Mouse (Mus musculus) monocyte, adult 5-6 weeks (primary cell): ENCODE measurements at regions not wholly inside any gene's neighbourhood (a gene's known extent, or its start where the extent isn't known, plus 50 kb on each side); places are given as distances from the start of the nearest gene placed in this dataset.

Experiments
- ATAC-seq: fragments of 153-309, 156-312 bp; replicated peaks from 2 replicates; pipeline ENCODE4 v1.8.0; 2017; ENCODE audit warnings: mild to moderate bottlenecking; ENCODE audit not compliant: low TSS enrichment, insufficient number of reproducible peaks, severe bottlenecking, poor library complexity, low FRiP score

- ATAC-seq: no peak
Observed at GRCm38 (mm10) chr7:111420698-111421097, 337.9 kb upstream of the Eif4g2 start.

GRCm38 (mm10) chr7:111417735-111418134 is 334.9 kb upstream of the Eif4g2 start:
- no peak for ATAC-seq

- no peak for ATAC-seq
Observed at GRCm38 (mm10) chr7:111416061-111416460, 333.2 kb upstream of the Eif4g2 start.

GRCm38 (mm10) chr7:111413745-111414144 is 330.9 kb upstream of the Eif4g2 start:
- ATAC-seq: no peak

GRCm38 (mm10) chr7:111412957-111413356 is 330.1 kb upstream of the Eif4g2 start:
- no peak for ATAC-seq

- ATAC-seq: no peak
Observed at GRCm38 (mm10) chr7:111411386-111411960, 328.6 kb upstream of the Eif4g2 start.

GRCm38 (mm10) chr7:111395972-111396371 is 313.1 kb upstream of the Eif4g2 start:
- ATAC-seq: no peak

- no peak for ATAC-seq
Observed at GRCm38 (mm10) chr7:111395111-111395510, 312.3 kb upstream of the Eif4g2 start.

GRCm38 (mm10) chr7:111393846-111394245 is 311.0 kb upstream of the Eif4g2 start:
- no peak for ATAC-seq

GRCm38 (mm10) chr7:111389690-111390089 is 306.9 kb upstream of the Eif4g2 start:
- ATAC-seq: no peak

GRCm38 (mm10) chr7:111374534-111374933 is 291.7 kb upstream of the Eif4g2 start:
- ATAC-seq: no peak

GRCm38 (mm10) chr7:111373380-111374173 is 290.7 kb upstream of the Eif4g2 start:
- ATAC-seq: no peak

- ATAC-seq: no peak
Observed at GRCm38 (mm10) chr7:111370421-111370887, 287.6 kb upstream of the Eif4g2 start.

GRCm38 (mm10) chr7:111368296-111369004 is 285.6 kb upstream of the Eif4g2 start:
- ATAC-seq: no peak

- ATAC-seq: no peak
Observed at GRCm38 (mm10) chr7:111366951-111367653, 284.3 kb upstream of the Eif4g2 start.

GRCm38 (mm10) chr7:111365384-111365783 is 282.6 kb upstream of the Eif4g2 start:
- no peak for ATAC-seq

GRCm38 (mm10) chr7:111363206-111363605 is 280.4 kb upstream of the Eif4g2 start:
- no peak for ATAC-seq

GRCm38 (mm10) chr7:111362646-111363045 is 279.8 kb upstream of the Eif4g2 start:
- ATAC-seq: no peak

- ATAC-seq: no peak
Observed at GRCm38 (mm10) chr7:111355088-111355656, 272.3 kb upstream of the Eif4g2 start.
